Mouse (Mus musculus): Measurements from ENCODE around the gene Ttc27. TPM values are rescaled to one million over a fixed set of nuclear protein-coding genes. Genes with fewer than 3 reads are reported as not detected.

Gene Ttc27
- polyA plus RNA-seq, 1 experiment from 2014 or later: 31.0 TPM

- no peak for TF ChIP-seq CTCF (IDR thresholded peaks at IDR 0.05)
- H3K27me3 ChIP-seq: no peaks in the 10 kb centered on the region
- no peak for DNase-seq (ENCODE audit: low read depth, low spot score)
- ChIA-PET POLR2A (no interaction called here), CTCF (interaction anchor here (0.9 kb wide), 1 partner anchor 35 kb away, joined by 3 read pairs; no protein-coding TSS in a partner anchor)
- no peak for ATAC-seq
- in situ Hi-C loops (cut with MboI; ENCODE audit: low pct_unique_long_range_greater_than_20kb): no loop called here
Measured at GRCm38 (mm10) chr17:74707637-74708152, 9.8 kb upstream of the Ttc27 start.

GRCm38 (mm10) chr17:74710731-74711130 is 6.8 kb upstream of the Ttc27 start:
- in situ Hi-C loops (cut with MboI; ENCODE audit: low pct_unique_long_range_greater_than_20kb): no loop called here
- DNase-seq (ENCODE audit: low read depth, low spot score) (no peak), ATAC-seq (no peak)
- ChIA-PET POLR2A (no interaction called here), CTCF (no interaction called here)
- H3K27me3 ChIP-seq: no peaks in the 10 kb centered on the region
- no peak for TF ChIP-seq CTCF (IDR thresholded peaks at IDR 0.05)

- DNase-seq (ENCODE audit: low read depth, low spot score): no peak
- ChIA-PET CTCF (no interaction called here), POLR2A (interaction anchor here (0.6 kb wide), 1 partner anchor 89 kb away, joined by 3 read pairs; no protein-coding TSS in a partner anchor)
- no peaks in the 10 kb centered on the region for H3K27me3 ChIP-seq
- no peak for ATAC-seq
- in situ Hi-C loops (cut with MboI; ENCODE audit: low pct_unique_long_range_greater_than_20kb): no loop called here
- no peak for TF ChIP-seq CTCF (IDR thresholded peaks at IDR 0.05)
Measured at GRCm38 (mm10) chr17:74711627-74712026, 5.9 kb upstream of the Ttc27 start.

- TF ChIP-seq CTCF (IDR thresholded peaks at IDR 0.05): no peak
- in situ Hi-C loops (cut with MboI; ENCODE audit: low pct_unique_long_range_greater_than_20kb): no loop called here
- no peak for ATAC-seq
- ChIA-PET POLR2A (no interaction called here), CTCF (interaction anchor here (1.8 kb wide), 1 partner anchor 13 kb away, joined by 4 read pairs; no protein-coding TSS in a partner anchor)
- no peak for DNase-seq (ENCODE audit: low read depth, low spot score)
- no peaks in the 10 kb centered on the region for H3K27me3 ChIP-seq
Measured at GRCm38 (mm10) chr17:74715128-74715527, 2.4 kb upstream of the Ttc27 start.

- ChIA-PET CTCF (interaction anchor here (1.4 kb wide), 1 partner anchor 14 kb away, joined by 4 read pairs; no protein-coding TSS in a partner anchor), POLR2A (no interaction called here)
- DNase-seq (ENCODE audit: low read depth, low spot score): no peak
- no peak for TF ChIP-seq CTCF (IDR thresholded peaks at IDR 0.05)
- in situ Hi-C loops (cut with MboI; ENCODE audit: low pct_unique_long_range_greater_than_20kb): no loop called here
- no peaks in the 10 kb centered on the region for H3K27me3 ChIP-seq
- no peak for ATAC-seq
Measured at GRCm38 (mm10) chr17:74715724-74716123, 1.8 kb upstream of the Ttc27 start.

GRCm38 (mm10) chr17:74716643-74717042 is 889 bp upstream of the Ttc27 start:
- ATAC-seq (no peak), DNase-seq (ENCODE audit: low read depth, low spot score) (no peak)
- CTCF ChIA-PET: interaction anchor here (1.4 kb wide), 1 partner anchor 13 kb away, joined by 4 read pairs; no protein-coding TSS in a partner anchor
- POLR2A ChIA-PET: interaction anchor here (0.7 kb wide), 1 partner anchor 369 kb away, joined by 5 read pairs; no protein-coding TSS in a partner anchor
- TF ChIP-seq CTCF (IDR thresholded peaks at IDR 0.05): no peak
- in situ Hi-C loops (cut with MboI; ENCODE audit: low pct_unique_long_range_greater_than_20kb): no loop called here
- no peaks in the 10 kb centered on the region for H3K27me3 ChIP-seq

- ChIA-PET POLR2A (interaction anchor here (0.7 kb wide), 1 partner anchor 369 kb away, joined by 5 read pairs; no protein-coding TSS in a partner anchor), CTCF (interaction anchor here (1.4 kb wide), 1 partner anchor 12 kb away, joined by 4 read pairs; no protein-coding TSS in a partner anchor)
- in situ Hi-C loops (cut with MboI; ENCODE audit: low pct_unique_long_range_greater_than_20kb): no loop called here
- no peaks in the 10 kb centered on the region for H3K27me3 ChIP-seq
- ATAC-seq (peak; percentile 46), DNase-seq (ENCODE audit: low read depth, low spot score) (no peak)
- TF ChIP-seq CTCF (IDR thresholded peaks at IDR 0.05): no peak
Measured at GRCm38 (mm10) chr17:74717091-74717617, 378 bp upstream of the Ttc27 start.

GRCm38 (mm10) chr17:74732872-74733271 is 15.3 kb downstream of the Ttc27 start:
- ChIA-PET POLR2A (no interaction called here), CTCF (interaction anchor here (0.8 to 1.6 kb wide), 3 partner anchors 10 to 273 kb away, joined by 3 to 5 read pairs (median 5); partner anchors contain the start of gene Ltbp1)
- ATAC-seq (no peak), DNase-seq (ENCODE audit: low read depth, low spot score) (no peak)
- in situ Hi-C loops (cut with MboI; ENCODE audit: low pct_unique_long_range_greater_than_20kb): loop anchor here (10.0 kb wide), 1 partner anchor 272 kb away; the partner anchor contains the start of gene Ltbp1
- peak; percentile 54 for TF ChIP-seq CTCF (IDR thresholded peaks at IDR 0.05)
- no peaks in the 10 kb centered on the region for H3K27me3 ChIP-seq

GRCm38 (mm10) chr17:74735392-74735791 is 17.9 kb downstream of the Ttc27 start:
- ChIA-PET POLR2A (interaction anchor here (0.7 kb wide), 1 partner anchor 26 kb away, joined by 3 read pairs; no protein-coding TSS in a partner anchor), CTCF (interaction anchor here (0.8 to 1.3 kb wide), 2 partner anchors 20 to 44 kb away, joined by 4 to 5 read pairs; no protein-coding TSS in a partner anchor)
- in situ Hi-C loops (cut with MboI; ENCODE audit: low pct_unique_long_range_greater_than_20kb): loop anchor here (10.0 kb wide), 1 partner anchor 269 kb away; the partner anchor contains the start of gene Ltbp1
- ATAC-seq (no peak), DNase-seq (ENCODE audit: low read depth, low spot score) (no peak)
- H3K27me3 ChIP-seq: no peaks in the 10 kb centered on the region
- TF ChIP-seq CTCF (IDR thresholded peaks at IDR 0.05): no peak

GRCm38 (mm10) chr17:74749659-74750058 is 32.1 kb downstream of the Ttc27 start:
- ChIA-PET POLR2A (interaction anchor here (0.6 kb wide), 1 partner anchor 1308 kb away, joined by 3 read pairs; no protein-coding TSS in a partner anchor), CTCF (no interaction called here)
- in situ Hi-C loops (cut with MboI; ENCODE audit: low pct_unique_long_range_greater_than_20kb): no loop called here
- no peak for TF ChIP-seq CTCF (IDR thresholded peaks at IDR 0.05)
- ATAC-seq (no peak), DNase-seq (ENCODE audit: low read depth, low spot score) (no peak)
- no peaks in the 10 kb centered on the region for H3K27me3 ChIP-seq

- ChIA-PET POLR2A (no interaction called here), CTCF (interaction anchor here (0.7 to 1.6 kb wide), 4 partner anchors 11 to 45 kb away, joined by 3 read pairs; no protein-coding TSS in a partner anchor)
- no peak for DNase-seq (ENCODE audit: low read depth, low spot score)
- H3K27me3 ChIP-seq: no peaks in the 10 kb centered on the region
- ATAC-seq: no peak
- in situ Hi-C loops (cut with MboI; ENCODE audit: low pct_unique_long_range_greater_than_20kb): no loop called here
- no peak for TF ChIP-seq CTCF (IDR thresholded peaks at IDR 0.05)
Measured at GRCm38 (mm10) chr17:74751026-74751425, 33.5 kb downstream of the Ttc27 start.

All from Patski (cell line).